Mouse (Mus musculus) forebrain, postnatal 0 days (tissue): ENCODE results near the gene Unc79. TPM values are rescaled to one million over a fixed set of nuclear protein-coding genes. Genes with fewer than 3 reads are reported as not detected.

Experiments used
- ATAC-seq: fragments of 200-750 bp; cut with Nextera tagmentation; 2 replicates; pipeline ENCODE4 v1.8.0; 2017; ENCODE audit warnings: mild to moderate bottlenecking, moderate library complexity
- DNase-seq: peaks from one replicate; pipeline ENCODE4 v3.0.0-alpha.2; 2015
- H3K27ac ChIP-seq: fragments of 300-500 bp; sonication (generic); 2 replicates; pipeline ENCODE4 v1.5.1; 2014; ENCODE audit warnings: low read depth, mild to moderate bottlenecking, antibody characterized with exemption, low read length, moderate library complexity, mixed read lengths
- H3K27me3 ChIP-seq: fragments of 300-500 bp; sonication (generic); 2 replicates; pipeline ENCODE4 v1.6.1; 2014; ENCODE audit warnings: mild to moderate bottlenecking, low read length, mixed read lengths; ENCODE audit not compliant: insufficient read depth
- H3K36me3 ChIP-seq: fragments of 300-500 bp; sonication (generic); 2 replicates; pipeline ENCODE4 v1.6.1; 2014; ENCODE audit warnings: mild to moderate bottlenecking, moderate library complexity; ENCODE audit not compliant: insufficient read depth
- H3K4me1 ChIP-seq: fragments of 300-500 bp; sonication (generic); 2 replicates; pipeline ENCODE4 v1.6.1; 2014; ENCODE audit warnings: antibody characterized with exemption; ENCODE audit not compliant: insufficient read depth
- H3K4me2 ChIP-seq: fragments of 300-500 bp; sonication (generic); 2 replicates; pipeline ENCODE4 v1.6.1; 2014; ENCODE audit warnings: low read depth, mild to moderate bottlenecking, moderate library complexity
- H3K4me3 ChIP-seq: fragments of 300-500 bp; sonication (generic); 2 replicates; pipeline ENCODE4 v1.5.1; 2014; ENCODE audit warnings: low read depth, low read length, mixed read lengths
- H3K9ac ChIP-seq: fragments of 300-500 bp; sonication (generic); 2 replicates; pipeline ENCODE4 v1.6.1; 2014; ENCODE audit warnings: mild to moderate bottlenecking
- H3K9me3 ChIP-seq: fragments of 300-500 bp; sonication (generic); 2 replicates; pipeline ENCODE4 v1.6.1; 2016; ENCODE audit warnings: low read length
- CTCF ChIP-seq: sonication (generic); IDR thresholded peaks from 2 replicates; pipeline ENCODE4 v1.5.1; 2016; ENCODE audit warnings: antibody characterized with exemption, control low read depth, low read depth
- WGBS: fragments of 180-500 bp; shearing (Covaris S2); extraction: QIAGEN DNeasy Blood & Tissue Kit; methylation state at CpG from one replicate; pipeline ENCODE4 v1.1.7; 2014; 5-methylcytosine and 5-hydroxymethylcytosine counted together
- polyA plus RNA-seq: library from polyadenylated mRNA; unstranded; fragments of >200 nt; fragmentation: Nextera tagmentation; extraction: Ambion mirVana; gene quantifications from 2 replicates; pipeline ENCODE4 v1.2.1, GENCODE M21; 2015
- total RNA-seq: library from RNA; depleted of rRNA; stranded (reverse); fragments of >200 nt; gene quantifications from 2 replicates; pipeline ENCODE4 v1.2.3, GENCODE M21; 2014; rRNA removed

Unc79 gene
- total RNA-seq (25.5 and 52.9 TPM in 2 replicates), polyA plus RNA-seq (4.4 and 5.7 TPM in 2 replicates)

DNA sequence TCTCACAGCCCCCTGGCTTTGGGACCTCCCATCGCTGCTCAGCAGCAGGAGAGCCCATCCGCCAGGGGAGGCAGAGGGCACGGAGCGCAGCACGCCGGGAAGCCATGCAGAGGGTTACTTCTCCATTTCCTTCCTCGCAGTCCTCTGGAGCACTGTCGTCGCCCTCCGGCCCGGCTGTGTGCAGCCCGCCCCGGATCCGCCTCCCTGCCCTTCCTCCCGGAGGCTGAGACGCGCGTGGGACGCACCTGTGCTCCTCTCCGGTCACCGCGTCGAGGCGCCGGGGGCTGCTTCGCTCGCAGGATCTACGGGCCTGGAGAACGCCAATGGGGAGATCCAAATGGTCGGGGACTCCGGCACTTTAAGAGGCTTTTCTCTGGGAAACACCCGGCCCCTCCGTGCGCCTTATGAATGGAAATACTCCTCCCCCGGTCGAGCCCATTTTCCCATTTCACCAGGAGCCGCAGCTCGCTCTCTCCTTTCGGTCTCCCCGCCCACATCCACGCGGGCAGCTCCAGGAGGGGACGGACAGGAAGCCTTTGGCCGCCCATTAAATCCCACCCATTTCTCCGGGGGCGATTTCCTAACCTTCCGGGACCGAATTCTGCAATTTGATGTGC lies at the start of gene Unc79:
TSS of gene Unc79 (plus strand) at position 82 of the 617 bp plus-strand sequence.
- WGBS = 2% methylated on average over 48 of the region's 48 CpGs
- H3K9ac ChIP-seq = peak within 1 kb of the TSS; percentile 87
- no peaks in the 10 kb centered on the region for H3K36me3 ChIP-seq
- DNase-seq = peak; percentile 93
- peak within 1 kb of the TSS; percentile 54 for H3K4me2 ChIP-seq
- peak within 1 kb of the TSS; percentile 72 for H3K4me3 ChIP-seq
- H3K9me3 ChIP-seq = 0 out of 2 replicates have a peak, but pooled peaks cover 3% of the 10 kb centered on the region
- H3K27ac ChIP-seq = peak within 1 kb of the TSS; percentile 97
- H3K27me3 ChIP-seq = no peaks in the 10 kb centered on the region
- ATAC-seq = peak; percentile 92
- H3K4me1 ChIP-seq = peaks cover 18% of the 10 kb centered on the region
- TF ChIP-seq CTCF = peak; percentile 79

DNA sequence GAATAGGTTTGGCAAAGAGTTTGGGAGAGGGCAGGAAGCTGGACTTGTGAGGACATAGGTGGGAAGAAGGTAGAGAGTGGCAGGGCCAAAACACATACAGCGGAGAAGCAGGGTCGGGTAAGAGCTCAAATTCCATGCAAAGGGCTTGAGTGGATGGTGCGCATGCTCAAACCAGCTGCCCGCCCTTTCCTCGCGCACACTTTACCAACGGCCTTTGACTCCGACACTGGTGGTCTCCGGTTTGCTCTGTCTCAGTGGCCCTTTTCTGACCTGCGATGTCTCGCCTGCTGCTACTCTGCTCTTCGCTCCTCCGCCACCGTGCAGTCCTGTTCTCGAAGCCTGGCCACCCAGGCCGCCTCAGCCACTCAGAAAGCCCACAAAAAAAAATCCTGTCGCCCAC lies 49.6 kb upstream of the Unc79 start, which contains the start of gene Cox8c:
TSS of gene Cox8c (plus strand) at position 226 of the 400 bp plus-strand sequence.
- H3K9me3 ChIP-seq = no peaks in the 10 kb centered on the region
- WGBS = 93% methylated on average over 17 of the region's 17 CpGs
- H3K27ac ChIP-seq = no peak within 1 kb of the TSS
- ATAC-seq = no peak
- no peaks in the 10 kb centered on the region for H3K36me3 ChIP-seq
- no peak for DNase-seq
- no peak within 1 kb of the TSS for H3K4me2 ChIP-seq
- no peak for TF ChIP-seq CTCF
- no peak within 1 kb of the TSS for H3K4me3 ChIP-seq
- H3K4me1 ChIP-seq = no peaks in the 10 kb centered on the region
- H3K27me3 ChIP-seq = no peaks in the 10 kb centered on the region
- no peak within 1 kb of the TSS for H3K9ac ChIP-seq

DNA sequence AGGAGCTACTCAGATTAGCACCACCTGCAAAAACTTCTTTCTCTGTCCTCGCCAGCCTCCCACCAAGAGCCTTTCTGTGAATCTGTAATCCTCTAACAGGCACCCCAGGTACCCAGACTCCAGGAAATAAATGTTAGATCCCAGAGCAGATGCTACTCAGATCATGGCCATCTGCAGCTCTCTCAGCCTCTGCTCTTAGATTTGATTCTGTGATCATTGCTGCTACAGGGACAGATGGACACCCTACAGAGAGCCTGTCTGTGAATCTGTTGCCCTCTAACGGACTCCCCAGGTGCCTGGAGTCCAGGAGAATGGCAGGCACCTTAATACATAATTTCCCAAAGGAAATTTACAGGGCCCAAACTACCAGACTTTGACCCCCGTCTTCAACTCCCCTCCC lies 40.5 kb upstream of the Unc79 start:
- ATAC-seq = no peak
- TF ChIP-seq CTCF = no peak
- Histone ChIP-seq H3K9me3 (no peaks in the 10 kb centered on the region), H3K4me3 (no peak overlapping the region), H3K36me3 (no peaks in the 10 kb centered on the region), H3K4me1 (no peaks in the 10 kb centered on the region), H3K9ac (no peak overlapping the region), H3K27ac (no peak overlapping the region), H3K4me2 (no peak overlapping the region), H3K27me3 (no peaks in the 10 kb centered on the region)
- no peak for DNase-seq
- whole genome bisulfite sequencing = 41% methylated on average over 3 of the region's 3 CpGs

DNA sequence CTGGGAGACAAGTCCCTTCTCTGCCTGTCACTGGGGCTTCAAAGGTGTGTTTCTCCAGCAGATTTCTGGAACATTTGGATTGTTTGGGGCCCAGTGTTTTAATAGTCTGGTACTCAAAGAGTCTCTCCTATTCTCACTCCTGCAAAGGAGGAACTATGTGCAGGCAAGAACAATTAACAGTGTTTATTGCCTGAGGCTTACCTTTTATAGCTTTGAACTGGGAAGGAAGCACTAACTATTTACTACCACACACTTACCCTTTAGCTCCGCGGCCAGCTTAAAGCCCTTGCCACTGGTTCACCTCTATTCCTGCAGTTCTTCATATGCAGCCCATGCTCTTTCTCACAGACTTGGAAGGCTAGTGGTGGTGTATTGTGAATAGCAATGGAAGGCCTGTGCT lies 32.6 kb upstream of the Unc79 start:
- 91% methylated on average over 2 of the region's 2 CpGs for WGBS
- H3K4me1 ChIP-seq = no peaks in the 10 kb centered on the region
- H3K4me3 ChIP-seq = no peak overlapping the region
- no peaks in the 10 kb centered on the region for H3K9me3 ChIP-seq
- DNase-seq = no peak
- no peak for TF ChIP-seq CTCF
- H3K9ac ChIP-seq = no peak overlapping the region
- H3K36me3 ChIP-seq = no peaks in the 10 kb centered on the region
- H3K27ac ChIP-seq = no peak overlapping the region
- no peak overlapping the region for H3K4me2 ChIP-seq
- ATAC-seq = no peak
- H3K27me3 ChIP-seq = no peaks in the 10 kb centered on the region

DNA sequence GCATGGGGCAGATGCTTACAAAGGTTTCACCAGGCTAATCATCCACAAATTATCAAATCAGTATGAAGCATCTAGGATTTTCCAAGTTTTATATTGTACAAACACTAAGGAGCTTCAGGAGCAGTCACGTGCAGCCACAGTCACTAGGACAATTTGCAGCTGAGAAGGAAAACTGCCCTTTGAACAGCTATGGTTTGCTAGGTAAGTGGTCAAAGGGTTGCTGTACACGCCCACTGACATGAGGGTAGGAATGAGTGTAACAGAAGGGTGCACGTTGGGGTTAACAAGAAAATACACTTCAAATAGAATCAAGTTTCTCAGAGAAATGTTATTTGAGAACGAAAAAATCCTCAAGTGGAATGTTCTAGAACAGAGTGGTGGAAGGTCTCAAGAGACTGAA lies 18.9 kb upstream of the Unc79 start:
- WGBS = 81% methylated on average over 4 of the region's 4 CpGs

DNA sequence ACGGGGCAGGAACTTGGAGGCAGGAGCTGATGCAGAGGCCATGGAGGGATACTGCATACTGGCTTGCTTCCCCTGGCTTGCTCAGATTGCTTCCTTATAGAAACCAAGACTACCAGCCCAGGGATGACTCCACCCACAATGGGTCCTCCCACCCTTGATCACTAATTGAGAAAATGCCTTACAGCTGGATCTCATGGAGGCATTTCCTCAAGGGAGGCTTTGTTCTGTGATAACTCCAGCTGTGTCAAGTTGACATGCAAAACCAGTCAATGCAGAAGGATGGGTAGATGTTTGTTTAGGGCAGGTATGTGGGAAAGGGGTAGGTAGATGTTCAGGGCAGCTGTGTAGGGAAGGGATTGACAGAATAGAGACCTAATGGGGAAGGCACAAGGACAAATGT lies 18.3 kb upstream of the Unc79 start:
- no peak for TF ChIP-seq CTCF
- no peak overlapping the region for H3K4me2 ChIP-seq
- H3K9ac ChIP-seq = no peak overlapping the region
- H3K4me3 ChIP-seq = no peak overlapping the region
- H3K27me3 ChIP-seq = no peaks in the 10 kb centered on the region
- no peaks in the 10 kb centered on the region for H3K4me1 ChIP-seq
- no peaks in the 10 kb centered on the region for H3K36me3 ChIP-seq
- H3K9me3 ChIP-seq = no peaks in the 10 kb centered on the region
- no peak overlapping the region for H3K27ac ChIP-seq
- WGBS = 92% methylated on average over 1 of the region's 1 CpGs
- ATAC-seq (no peak), DNase-seq (no peak)

More for the DNA sequence above, 18.9 kb upstream of the Unc79 start:
- ATAC-seq (no peak), DNase-seq (no peak)
- Histone ChIP-seq H3K27ac (no peak overlapping the region), H3K36me3 (no peaks in the 10 kb centered on the region), H3K9me3 (no peaks in the 10 kb centered on the region), H3K4me3 (no peak overlapping the region), H3K4me1 (no peaks in the 10 kb centered on the region), H3K27me3 (no peaks in the 10 kb centered on the region), H3K9ac (no peak overlapping the region), H3K4me2 (no peak overlapping the region)
- no peak for TF ChIP-seq CTCF

DNA sequence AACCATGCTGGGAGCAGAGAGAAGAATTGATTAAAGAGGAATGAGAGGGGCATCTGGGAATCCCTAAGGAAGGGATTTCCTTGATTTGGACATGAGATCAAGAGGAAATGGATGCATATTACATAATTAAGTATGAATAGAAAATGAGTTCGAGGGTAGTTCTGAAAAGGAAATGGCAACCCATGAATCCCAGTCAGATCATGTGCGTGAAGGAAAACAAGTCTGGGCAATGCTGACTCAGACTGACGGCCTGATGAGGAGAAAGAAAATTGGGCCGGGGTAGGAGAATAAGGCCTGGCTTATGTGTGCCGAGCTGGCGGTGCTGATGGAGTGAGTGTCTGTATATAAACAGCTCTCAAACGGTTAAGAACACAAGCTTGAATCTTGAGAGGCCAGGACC lies 17.9 kb upstream of the Unc79 start:
- Histone ChIP-seq H3K9ac (no peak overlapping the region), H3K4me2 (no peak overlapping the region), H3K27me3 (no peaks in the 10 kb centered on the region), H3K4me3 (no peak overlapping the region), H3K27ac (no peak overlapping the region), H3K9me3 (no peaks in the 10 kb centered on the region), H3K4me1 (no peaks in the 10 kb centered on the region), H3K36me3 (no peaks in the 10 kb centered on the region)
- no peak for ATAC-seq
- no peak for DNase-seq
- WGBS = 86% methylated on average over 7 of the region's 7 CpGs
- TF ChIP-seq CTCF = no peak
